Mouse (Mus musculus): ENCODE results near the gene Tbc1d24. TPM values are rescaled to one million over a fixed set of nuclear protein-coding genes. Genes with fewer than 3 reads are reported as not detected.

The Tbc1d24 gene
- total RNA-seq, 2 experiments from 2014 or later, result 77.7 to 87.8 TPM

DNA sequence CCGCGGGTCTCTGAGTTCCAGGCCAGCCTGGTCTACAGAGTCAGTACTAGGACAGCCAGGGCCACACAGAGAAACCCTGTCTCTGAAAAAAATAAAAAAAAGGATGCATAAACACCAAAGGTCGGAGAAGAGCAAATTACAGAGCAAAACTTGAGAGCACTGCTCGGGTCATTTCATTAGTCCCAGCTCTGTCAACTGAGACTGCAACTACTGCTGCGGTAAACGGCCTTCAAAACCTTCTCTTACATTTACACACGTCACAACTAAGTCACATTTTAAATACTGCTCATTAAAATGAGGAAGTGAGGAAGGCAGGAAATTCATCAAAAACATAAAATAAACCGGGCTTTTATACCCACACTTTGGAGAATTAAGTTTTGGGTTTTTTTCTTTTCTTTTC lies 12.5 kb downstream of the Tbc1d24 start:
- DNase-seq (ENCODE audit: low spot score in 2 of 2), result no peak

DNA sequence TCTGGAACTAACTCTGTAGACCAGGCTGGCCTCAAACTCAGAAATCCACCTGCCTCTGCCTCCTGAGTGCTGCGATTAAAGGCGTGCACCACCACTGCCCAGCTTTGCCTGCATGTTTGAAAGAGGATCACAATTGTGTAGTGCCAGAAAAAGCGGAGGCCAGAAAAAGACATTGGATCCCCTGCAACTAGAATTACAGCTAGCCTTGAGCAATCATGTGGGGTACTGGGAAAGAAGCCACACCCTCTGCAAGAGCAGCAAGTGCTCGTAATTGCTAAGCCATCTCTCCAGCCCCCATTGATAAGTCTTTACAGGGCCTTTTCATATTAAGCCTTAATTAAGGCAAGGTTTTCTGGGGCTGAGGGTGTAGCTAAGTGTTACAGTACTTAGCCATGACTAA lies 13.9 kb downstream of the Tbc1d24 start:
- no peak for DNase-seq (ENCODE audit: low spot score in 2 of 2)

DNA sequence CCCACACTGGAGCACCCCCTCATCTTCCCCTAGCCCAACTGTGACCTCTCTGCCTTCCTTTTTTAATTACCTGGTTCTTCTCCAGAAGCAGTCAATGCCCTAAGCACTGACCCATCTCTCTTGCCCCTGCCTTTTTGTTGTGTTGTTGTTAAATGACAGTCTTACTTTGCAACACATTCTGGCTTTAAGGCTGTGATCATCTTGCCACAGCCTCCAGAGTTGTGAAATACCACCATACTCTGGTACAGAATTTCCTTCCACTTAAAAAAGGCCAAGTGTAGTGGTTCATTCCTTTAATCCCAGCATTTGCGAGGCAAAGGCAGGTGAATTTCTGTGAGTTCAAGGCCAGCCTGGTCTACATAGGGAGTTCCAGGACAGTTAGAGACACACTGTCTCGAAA lies 14.4 kb downstream of the Tbc1d24 start:
- DNase-seq (ENCODE audit: low spot score in 2 of 2), result no peak

GRCm38 (mm10) chr17:24174259-24174658 lies 31.1 kb downstream of the Tbc1d24 start:
- no peak for DNase-seq (ENCODE audit: low spot score in 2 of 2)

DNA sequence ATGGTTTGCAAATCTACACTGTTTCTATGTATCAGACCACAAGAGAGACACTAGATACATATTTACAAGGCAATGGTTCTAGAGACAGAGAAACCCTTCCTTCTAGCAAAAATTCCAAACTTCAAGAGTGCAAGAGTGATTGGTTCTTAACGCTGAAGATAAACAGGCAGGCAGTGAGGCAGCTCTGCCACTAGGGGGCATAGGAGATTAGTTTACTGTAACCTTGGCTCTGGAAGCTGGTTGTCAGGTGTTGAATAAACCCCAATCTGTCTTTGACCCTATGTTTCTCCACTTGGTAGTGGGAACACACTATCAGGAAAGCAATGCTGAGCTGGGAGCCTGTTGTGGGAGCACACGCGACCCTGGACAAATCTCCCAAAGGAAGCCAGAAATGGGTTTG lies 31.9 kb downstream of the Tbc1d24 start:
- DNase-seq (ENCODE audit: low spot score in 2 of 2), result peak; percentile 75 to 77

GRCm38 (mm10) chr17:24171738-24172137 lies 33.6 kb downstream of the Tbc1d24 start:
- no peak for DNase-seq (ENCODE audit: low spot score in 2 of 2)

DNA sequence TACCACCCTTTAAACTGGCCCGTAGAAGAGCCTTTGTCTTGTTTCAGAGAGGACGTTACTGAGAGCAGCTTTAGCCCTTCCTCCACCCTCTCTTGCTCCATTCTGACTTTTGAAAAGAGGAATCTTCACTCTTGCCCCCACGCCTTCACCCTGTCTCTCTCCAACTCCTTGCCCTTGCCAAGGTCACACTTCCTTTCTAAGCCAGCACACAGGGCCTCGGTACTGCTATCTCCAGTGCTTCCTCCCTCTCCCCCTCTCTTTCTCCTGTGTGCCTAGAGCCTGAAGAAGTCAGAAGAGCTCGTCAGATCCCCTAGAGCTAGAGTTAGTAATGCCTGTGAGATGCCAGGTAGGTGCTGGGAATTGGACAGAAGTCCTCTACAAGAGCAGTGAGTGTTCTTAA lies 34.6 kb downstream of the Tbc1d24 start:
- no peak for DNase-seq (ENCODE audit: low spot score in 2 of 2)

- DNase-seq (ENCODE audit: low spot score in 2 of 2), result no peak
Observed at GRCm38 (mm10) chr17:24170125-24170524, 35.2 kb downstream of the Tbc1d24 start.

DNA sequence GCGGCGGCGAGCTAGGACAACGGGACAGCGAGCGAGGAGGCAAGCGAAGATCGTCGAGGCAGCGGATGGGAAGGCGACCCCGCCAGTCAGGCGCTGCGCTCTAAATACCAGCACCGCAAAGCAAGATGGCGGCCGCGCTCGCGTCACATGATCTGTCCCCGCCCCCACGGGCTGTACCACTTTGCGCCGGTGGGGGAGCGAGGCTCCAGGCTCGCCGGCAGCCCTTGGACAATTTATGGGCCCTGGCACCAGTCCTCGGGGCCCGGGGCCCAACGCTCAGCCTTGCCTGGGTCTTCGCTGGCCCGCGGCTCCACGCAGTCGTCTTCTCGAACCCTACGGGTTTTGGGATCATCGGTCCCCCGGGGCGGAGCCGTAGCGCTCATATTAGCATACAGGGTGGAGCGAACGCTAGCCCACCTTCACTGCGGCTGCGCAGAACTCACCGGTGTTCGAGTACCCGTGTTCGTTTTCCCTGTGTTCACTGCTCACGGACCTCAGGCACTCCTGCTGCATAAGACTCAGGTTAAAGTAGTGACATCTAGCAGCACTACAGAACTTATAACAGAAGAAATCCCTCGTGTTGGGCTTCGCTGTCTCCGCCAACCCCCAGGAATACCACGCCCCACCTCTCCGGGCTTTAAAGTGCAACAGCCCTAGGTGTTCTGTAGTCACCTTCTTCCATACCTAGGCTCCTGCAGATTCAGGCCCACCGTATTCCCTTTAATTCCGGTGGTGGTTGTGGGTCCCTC lies 35.9 kb downstream of the Tbc1d24 start, which contains the start of gene Atp6v0c:
TSS of gene Atp6v0c (minus strand) at position 386 of the 749 bp plus-strand sequence.
- peak; percentile 96 to 97 for DNase-seq (ENCODE audit: low spot score in 2 of 2)

DNA sequence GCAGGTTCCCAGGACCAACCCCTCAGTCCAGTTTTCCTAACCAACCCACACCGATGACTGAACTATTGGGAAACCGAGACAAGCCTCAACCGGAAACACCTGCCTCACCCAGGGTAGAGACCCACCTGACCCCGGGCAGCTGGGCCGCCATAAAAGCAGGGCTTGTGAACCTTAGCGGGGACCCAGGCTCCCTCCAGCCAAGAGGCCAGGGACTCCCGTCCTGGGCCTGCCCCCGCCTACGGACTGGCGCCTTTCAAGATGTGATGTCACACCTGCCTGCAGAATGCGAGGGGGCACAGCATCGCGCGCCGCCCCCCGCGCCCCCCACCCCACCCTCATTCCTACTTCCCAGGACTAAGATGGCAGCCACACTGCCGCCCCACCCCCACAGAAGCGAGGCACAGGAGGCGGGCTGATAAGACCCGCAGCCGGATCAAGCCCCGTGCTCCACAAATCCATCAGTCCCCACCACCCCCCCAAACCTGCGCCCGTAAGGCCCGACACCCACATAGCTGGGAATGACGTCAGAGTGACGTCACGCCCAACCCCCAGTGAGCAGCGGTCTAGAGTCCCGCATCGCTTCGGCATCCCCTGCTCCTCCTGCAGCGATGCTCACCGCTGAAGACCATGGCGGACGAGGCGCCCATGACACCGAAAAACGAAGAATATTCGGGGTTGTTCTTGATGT lies 36.6 kb downstream of the Tbc1d24 start:
- peak; percentile 74 to 75 for DNase-seq (ENCODE audit: low spot score in 2 of 2)

DNA sequence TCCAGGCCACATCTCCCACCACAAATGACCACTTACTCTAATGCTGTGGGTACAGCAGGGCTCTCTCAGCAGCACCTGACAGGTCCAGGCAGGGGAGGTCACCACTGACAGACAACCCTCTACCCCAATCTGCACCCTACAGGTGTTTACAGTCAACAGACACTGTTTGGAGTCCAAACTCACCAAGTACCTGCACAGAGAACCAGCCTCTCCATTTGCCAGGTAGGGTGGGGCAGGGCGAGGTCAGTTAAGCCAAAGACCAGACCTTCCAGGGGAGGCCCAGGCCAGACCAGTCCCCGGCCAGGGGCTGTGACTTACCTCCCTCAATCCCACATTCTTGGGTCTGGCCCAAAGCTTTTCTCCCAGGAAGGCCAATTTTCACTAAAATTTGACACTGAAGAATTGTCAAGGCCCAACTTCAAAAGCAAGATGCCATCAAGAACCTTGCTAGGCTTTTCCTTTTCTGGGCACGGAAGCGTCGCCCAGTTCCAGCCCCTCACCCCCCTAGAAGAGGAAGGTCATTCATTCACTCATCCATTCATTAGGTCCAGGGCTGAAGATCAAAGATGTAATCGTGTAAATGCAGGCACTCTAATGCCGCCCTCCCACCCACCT lies 37.4 kb downstream of the Tbc1d24 start:
- DNase-seq (ENCODE audit: low spot score in 2 of 2), result no peak

GRCm38 (mm10) chr17:24167120-24167519 lies 38.2 kb downstream of the Tbc1d24 start:
- DNase-seq (ENCODE audit: low spot score in 2 of 2), result no peak

- no peak for DNase-seq (ENCODE audit: low spot score in 2 of 2)
Observed at GRCm38 (mm10) chr17:24164566-24165259, 40.6 kb downstream of the Tbc1d24 start.

DNA sequence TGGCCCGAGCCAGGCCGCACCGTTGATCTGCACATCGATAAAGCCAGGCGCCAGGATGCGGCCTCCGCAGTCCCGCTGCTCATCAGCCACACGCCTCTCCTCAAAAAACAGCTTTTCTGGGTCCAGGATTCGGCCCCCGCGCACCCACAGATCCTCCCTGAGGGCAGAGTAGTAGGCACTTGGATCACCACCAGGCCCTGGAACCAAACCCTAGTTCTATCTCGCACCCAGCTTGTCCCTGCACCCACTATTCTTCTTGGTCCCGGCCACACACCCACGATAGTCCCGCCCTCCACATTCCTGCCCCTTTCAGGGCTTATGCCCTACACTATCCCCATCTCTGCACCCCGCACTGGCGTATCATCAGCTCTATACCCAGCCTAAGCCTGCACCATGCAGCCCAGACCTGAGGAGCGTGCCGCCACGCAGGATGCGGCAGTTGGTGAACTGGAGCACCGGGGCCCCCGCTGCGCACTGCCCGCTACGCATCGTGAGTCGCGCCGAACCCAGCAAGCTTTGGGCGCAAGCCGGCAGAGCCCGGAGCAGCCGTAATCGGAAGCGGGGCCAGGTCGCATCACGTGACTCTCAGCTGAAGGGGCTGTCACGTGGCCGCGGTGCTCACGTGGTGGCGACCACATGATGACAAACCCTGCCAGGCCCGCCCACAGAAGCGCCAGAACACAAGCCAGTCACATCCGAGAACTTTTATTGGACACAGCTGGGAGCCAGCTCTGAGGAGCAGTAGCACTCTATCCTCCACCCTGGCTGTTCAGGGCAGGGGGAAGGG lies 42.0 kb downstream of the Tbc1d24 start, which contains the start of gene Amdhd2:
TSS of gene Amdhd2 (minus strand) at position 591 of the 787 bp plus-strand sequence.
- DNase-seq (ENCODE audit: low spot score in 2 of 2), result peak; percentile 99

DNA sequence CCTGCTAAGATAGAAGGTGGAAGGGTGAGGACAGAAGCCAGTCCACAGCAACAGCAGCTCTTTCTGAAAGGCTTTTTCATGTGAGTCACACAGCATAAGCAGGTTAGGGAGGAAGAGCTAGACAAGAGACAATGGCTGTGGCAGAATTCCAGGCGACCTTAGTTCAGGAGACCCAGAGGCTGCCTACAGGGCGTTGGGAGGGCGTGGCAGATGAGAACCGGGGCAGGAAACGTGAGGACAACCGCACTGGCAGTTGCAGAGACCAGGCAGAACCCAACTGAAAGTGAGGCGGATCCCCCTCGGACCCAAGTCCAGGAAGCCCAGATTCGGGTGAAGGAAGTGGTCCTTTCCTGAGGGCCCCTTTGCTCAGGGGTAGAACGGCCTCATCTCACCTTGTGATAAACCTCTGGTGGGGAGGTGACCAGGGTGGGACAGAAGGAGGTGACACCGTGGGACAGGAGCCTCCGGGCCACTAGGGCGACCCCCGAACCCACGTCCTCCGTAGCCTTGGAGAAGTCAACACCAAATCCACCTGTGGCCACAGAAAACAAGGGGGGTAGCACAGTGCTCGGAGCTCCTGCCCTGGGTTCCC lies 42.7 kb downstream of the Tbc1d24 start:
- no peak for DNase-seq (ENCODE audit: low spot score in 2 of 2)

GRCm38 (mm10) chr17:24161466-24161865 lies 43.9 kb downstream of the Tbc1d24 start:
- DNase-seq (ENCODE audit: low spot score in 2 of 2), result no peak

DNA sequence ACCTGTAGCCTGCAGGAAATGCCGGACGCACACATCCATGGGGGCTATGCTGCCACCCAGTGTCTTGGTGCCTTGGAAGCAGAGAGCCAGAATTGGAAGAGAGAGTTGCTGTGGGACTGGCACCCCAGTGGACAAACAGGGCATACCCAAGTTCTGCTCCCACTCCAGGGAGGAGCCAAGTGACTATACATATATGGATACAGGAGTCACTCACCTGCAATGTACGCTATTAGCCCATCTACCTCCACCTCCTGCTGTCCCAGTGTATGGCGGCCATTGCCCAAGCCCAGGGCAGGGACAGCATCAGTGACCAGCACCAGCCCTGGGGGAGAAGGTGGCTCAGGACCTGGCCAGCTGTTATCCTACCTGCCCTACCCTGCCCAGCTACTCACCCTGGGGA lies 47.8 kb downstream of the Tbc1d24 start:
- DNase-seq (ENCODE audit: low spot score in 2 of 2), result no peak

GRCm38 (mm10) chr17:24157121-24157520 lies 48.2 kb downstream of the Tbc1d24 start:
- no peak for DNase-seq (ENCODE audit: low spot score in 2 of 2)

GRCm38 (mm10) chr17:24156394-24156793 lies 49.0 kb downstream of the Tbc1d24 start:
- no peak for DNase-seq (ENCODE audit: low spot score in 2 of 2)

GRCm38 (mm10) chr17:24155742-24156141 lies 49.6 kb downstream of the Tbc1d24 start:
- DNase-seq (ENCODE audit: low spot score in 2 of 2), result no peak
